Mouse (Mus musculus): ENCODE measurements at regions not wholly inside any gene's neighbourhood (a gene's known extent, or its start where the extent isn't known, plus 50 kb on each side); places are given as distances from the start of the nearest gene placed in this dataset.

- TF ChIP-seq GATA1 (IDR thresholded peaks at IDR 0.05; ENCODE audit: borderline replicate concordance, low read length) (no peak), FLI1 (IDR thresholded peaks at IDR 0.05; ENCODE audit: low read length) (no peak)
These were observed 64.8 kb upstream of the Slc6a6 start for GRCm38 (mm10) chr6:91619009-91619408.
